Mouse (Mus musculus): ENCODE measurements around the gene BC028528.
"Not testable (repeated sequence)": the region's sequence is repeated elsewhere in the genome, so short reads cannot be mapped to it uniquely, and the experiment has no call there.

GRCm38 (mm10) chr3:95857050-95857449, 34.8 kb downstream of the BC028528 start:
- not testable (repeated sequence) for TF ChIP-seq CTCF (IDR thresholded peaks at IDR 0.05); EP300 (IDR thresholded peaks at IDR 0.05; ENCODE audit: insufficient read depth, low read depth, low read length); POLR2A (IDR thresholded peaks at IDR 0.05; ENCODE audit: insufficient read depth, low read depth, low read length)
